Mouse (Mus musculus): ENCODE measurements around the gene Gm10436. TPM values are rescaled to one million over a fixed set of nuclear protein-coding genes. Genes with fewer than 3 reads are reported as not detected.
A peak's percentile ranks its signal among the peaks of the same experiment; 100 is the strongest.
"Not testable (repeated sequence)": the region's sequence is repeated elsewhere in the genome, so short reads cannot be mapped to it uniquely, and the experiment has no call there.

The Gm10436 gene
- polyA plus RNA-seq (2012; rRNA removed) = not detected in 2 replicates

- not testable (repeated sequence) for H3K4me3 ChIP-seq (ENCODE audit: insufficient read depth, low read depth, low read length); H3K36me3 ChIP-seq (ENCODE audit: control insufficient read depth, insufficient read depth, low read length); DNase-seq; H3K27ac ChIP-seq (ENCODE audit: insufficient read depth, low read depth, low read length); H3K27me3 ChIP-seq (replicated peaks; ENCODE audit: control insufficient read depth, insufficient read depth, low read length); H3K4me1 ChIP-seq (ENCODE audit: control insufficient read depth, insufficient read depth, low read length)
- WGBS = 69% methylated on average over 1 of the region's 1 CpGs
These were observed at the start of gene Gm10436 for GRCm38 (mm10) chr12:88182008-88182407. Gene Gm10436, minus strand, starts transcription at chr12:88182108.

- Histone ChIP-seq H3K27ac (ENCODE audit: insufficient read depth, low read depth, low read length) (no peak overlapping the region), H3K4me1 (ENCODE audit: control insufficient read depth, insufficient read depth, low read length) (no peaks in the 10 kb centered on the region), H3K27me3 (replicated peaks; ENCODE audit: control insufficient read depth, insufficient read depth, low read length) (no peaks in the 10 kb centered on the region), H3K36me3 (ENCODE audit: control insufficient read depth, insufficient read depth, low read length) (no peaks in the 10 kb centered on the region), H3K4me3 (ENCODE audit: insufficient read depth, low read depth, low read length) (no peak overlapping the region)
- DNase-seq = no peak
- 93% methylated on average over 3 of the region's 3 CpGs for WGBS
- TF ChIP-seq POLR2A (IDR thresholded peaks at IDR 0.05; ENCODE audit: low read depth, low read length) (no peak), CTCF (conservative IDR thresholded peaks at IDR 0.05; ENCODE audit: insufficient read depth, insufficient read length, low read depth, low read length) (no peak)
These were observed 37.5 kb upstream of the Gm10436 start for GRCm38 (mm10) chr12:88219445-88219844.

GRCm38 (mm10) chr12:88218059-88218458 lies 36.2 kb upstream of the Gm10436 start:
- not testable (repeated sequence) for DNase-seq

GRCm38 (mm10) chr12:88214641-88215040 lies 32.7 kb upstream of the Gm10436 start:
- no peak for DNase-seq
- WGBS = 87% methylated on average over 12 of the region's 12 CpGs
- Histone ChIP-seq H3K27ac (ENCODE audit: insufficient read depth, low read depth, low read length) (no peak overlapping the region), H3K4me1 (ENCODE audit: control insufficient read depth, insufficient read depth, low read length) (no peaks in the 10 kb centered on the region), H3K4me3 (ENCODE audit: insufficient read depth, low read depth, low read length) (no peak overlapping the region), H3K36me3 (ENCODE audit: control insufficient read depth, insufficient read depth, low read length) (no peaks in the 10 kb centered on the region), H3K27me3 (replicated peaks; ENCODE audit: control insufficient read depth, insufficient read depth, low read length) (no peaks in the 10 kb centered on the region)
- no peak for TF ChIP-seq POLR2A (IDR thresholded peaks at IDR 0.05; ENCODE audit: low read depth, low read length)
- TF ChIP-seq CTCF (conservative IDR thresholded peaks at IDR 0.05; ENCODE audit: insufficient read depth, insufficient read length, low read depth, low read length) = no peak

More at GRCm38 (mm10) chr12:88218059-88218458, 36.2 kb upstream of the Gm10436 start:
- H3K4me3 ChIP-seq (ENCODE audit: insufficient read depth, low read depth, low read length); H3K27me3 ChIP-seq (replicated peaks; ENCODE audit: control insufficient read depth, insufficient read depth, low read length); H3K27ac ChIP-seq (ENCODE audit: insufficient read depth, low read depth, low read length); H3K4me1 ChIP-seq (ENCODE audit: control insufficient read depth, insufficient read depth, low read length); H3K36me3 ChIP-seq (ENCODE audit: control insufficient read depth, insufficient read depth, low read length): not testable (repeated sequence)

GRCm38 (mm10) chr12:88211458-88211857 lies 29.6 kb upstream of the Gm10436 start:
- H3K4me1 ChIP-seq (ENCODE audit: control insufficient read depth, insufficient read depth, low read length); H3K4me3 ChIP-seq (ENCODE audit: insufficient read depth, low read depth, low read length); DNase-seq; H3K27ac ChIP-seq (ENCODE audit: insufficient read depth, low read depth, low read length); H3K36me3 ChIP-seq (ENCODE audit: control insufficient read depth, insufficient read depth, low read length); H3K27me3 ChIP-seq (replicated peaks; ENCODE audit: control insufficient read depth, insufficient read depth, low read length): not testable (repeated sequence)
- 55% methylated on average over 9 of the region's 9 CpGs for WGBS

- H3K4me1 ChIP-seq (ENCODE audit: control insufficient read depth, insufficient read depth, low read length) = no peaks in the 10 kb centered on the region
- no peak for TF ChIP-seq CTCF (conservative IDR thresholded peaks at IDR 0.05; ENCODE audit: insufficient read depth, insufficient read length, low read depth, low read length)
- no peak for TF ChIP-seq POLR2A (IDR thresholded peaks at IDR 0.05; ENCODE audit: low read depth, low read length)
- no peaks in the 10 kb centered on the region for H3K27me3 ChIP-seq (replicated peaks; ENCODE audit: control insufficient read depth, insufficient read depth, low read length)
These were observed 20.9 kb upstream of the Gm10436 start for GRCm38 (mm10) chr12:88202856-88203255.

More at GRCm38 (mm10) chr12:88202856-88203255, 20.9 kb upstream of the Gm10436 start:
- DNase-seq = peak; percentile 10
- H3K4me3 ChIP-seq (ENCODE audit: insufficient read depth, low read depth, low read length) = no peak overlapping the region
- 94% methylated on average over 2 of the region's 2 CpGs for WGBS
- no peaks in the 10 kb centered on the region for H3K36me3 ChIP-seq (ENCODE audit: control insufficient read depth, insufficient read depth, low read length)
- no peak overlapping the region for H3K27ac ChIP-seq (ENCODE audit: insufficient read depth, low read depth, low read length)

Other genes with a start within 250 kb of the Gm10436 start
- not detected in 2 replicates for gene Gm2042, start 228.0 kb downstream of the Gm10436 start, polyA plus RNA-seq (2012; rRNA removed)
- not detected in 2 replicates for gene Gm2075, start 170.3 kb downstream of the Gm10436 start, polyA plus RNA-seq (2012; rRNA removed)
- gene Gm6803, start 163.3 kb downstream of the Gm10436 start, polyA plus RNA-seq (2012; rRNA removed) = not detected in 2 replicates
- gene Gm2056, start 155.1 kb downstream of the Gm10436 start, polyA plus RNA-seq (2012; rRNA removed) = not detected in 2 replicates
- not detected in 2 replicates for gene Gm16368, start 98.4 kb downstream of the Gm10436 start, polyA plus RNA-seq (2012; rRNA removed)
- not detected in 2 replicates for gene Gm8332, start 68.0 kb upstream of the Gm10436 start, polyA plus RNA-seq (2012; rRNA removed)
- not detected in 2 replicates for gene Gm5662, start 92.4 kb upstream of the Gm10436 start, polyA plus RNA-seq (2012; rRNA removed)
- gene Gm5039, start 141.9 kb upstream of the Gm10436 start, polyA plus RNA-seq (2012; rRNA removed) = not detected in 2 replicates
- 33.2 and 37.8 TPM in 2 replicates for gene Adck1, start 178.4 kb upstream of the Gm10436 start, polyA plus RNA-seq (2012; rRNA removed)

All from kidney, adult 2 months (tissue).